Mouse (Mus musculus): ENCODE measurements at regions not wholly inside any gene's neighbourhood (a gene's known extent, or its start where the extent isn't known, plus 50 kb on each side); places are given as distances from the start of the nearest gene placed in this dataset.

DNA sequence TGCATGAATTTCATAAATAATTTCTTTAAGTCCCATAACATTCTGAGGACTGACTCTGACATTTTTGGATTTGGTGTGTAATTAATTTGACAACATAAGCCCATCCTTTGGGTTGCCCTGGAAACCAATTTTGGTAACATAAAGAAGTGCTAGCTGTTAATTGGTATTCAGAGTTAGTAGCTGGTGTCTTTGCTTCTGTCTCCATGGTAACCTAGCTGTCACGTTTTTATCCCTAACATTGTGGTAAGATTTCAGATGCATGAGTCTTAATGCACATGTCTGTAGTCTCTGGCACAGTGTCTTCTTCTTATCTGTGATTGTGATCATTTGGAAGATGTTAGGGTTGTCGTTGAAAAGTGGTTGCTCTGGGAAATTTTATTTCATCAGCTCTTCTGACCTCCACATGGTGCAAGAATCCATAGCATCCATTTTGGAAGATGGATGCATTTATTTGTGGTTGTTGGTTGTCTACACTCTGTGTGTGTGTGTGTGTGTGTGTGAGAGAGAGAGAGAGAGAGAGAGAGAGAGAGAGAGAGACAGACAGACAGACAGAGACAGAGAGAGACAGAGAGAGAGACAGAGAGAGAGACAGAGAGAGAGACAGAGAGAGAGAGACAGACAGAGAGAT, 255.1 kb downstream of the Plk2 start:
- DNase-seq: no peak
- intact Hi-C loops (cut with DNase I): loop anchor here (5.0 kb wide), 1 partner anchor 47 kb away; no protein-coding TSS in a partner anchor

DNA sequence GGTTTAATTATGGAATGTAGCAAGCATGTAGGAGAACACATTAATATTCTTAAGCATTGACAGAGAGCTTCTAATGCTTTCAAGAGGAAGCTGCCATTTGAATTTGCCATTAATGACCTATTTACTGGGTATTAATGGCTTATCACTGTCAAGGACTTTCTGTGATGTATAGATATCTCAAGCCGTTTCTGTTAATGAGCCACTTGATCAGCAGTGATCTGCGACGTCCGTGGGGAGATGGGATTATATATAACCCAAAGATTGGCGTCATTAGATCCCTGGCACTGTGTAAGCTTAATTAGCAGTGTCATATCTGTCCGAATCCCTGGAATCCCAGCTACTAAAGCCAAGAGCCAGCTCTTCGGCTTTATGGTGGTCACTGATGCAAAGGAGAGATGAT, 257.4 kb downstream of the Plk2 start:
- intact Hi-C loops (cut with DNase I): no loop called here
- DNase-seq: no peak

DNA sequence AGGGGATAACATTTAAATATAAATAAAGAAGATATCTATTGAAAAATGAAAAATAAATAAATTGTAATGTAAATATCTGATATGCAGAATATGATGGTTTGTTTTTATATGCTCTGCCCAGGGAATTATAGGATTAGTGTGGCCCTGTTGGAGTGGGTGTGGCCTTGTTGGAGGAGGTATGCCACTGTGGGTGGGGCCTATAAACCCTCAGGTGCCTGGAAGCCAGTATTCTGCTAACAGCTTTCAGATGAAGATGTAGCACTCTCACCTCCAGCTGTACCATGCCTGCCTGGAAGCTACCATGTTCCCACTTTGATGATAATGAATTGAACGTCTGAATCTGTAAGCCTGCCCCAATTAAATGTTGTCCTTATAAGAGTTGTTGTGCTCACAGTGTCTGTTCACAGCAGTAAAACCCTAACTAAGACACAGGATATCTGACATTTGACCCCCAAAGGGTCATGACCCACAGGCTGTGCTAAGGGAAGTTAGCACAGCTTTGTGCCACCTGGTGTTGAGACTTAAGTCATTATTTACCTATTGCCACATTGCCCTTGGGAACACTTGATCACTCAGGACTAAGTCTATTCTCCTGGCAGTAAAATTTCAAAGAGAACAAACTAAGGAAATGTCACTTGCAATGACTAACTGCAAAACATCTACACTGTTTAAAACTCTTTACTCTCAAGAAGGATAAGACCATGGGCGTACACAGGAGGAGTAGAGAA, 270.4 kb downstream of the Plk2 start:
- intact Hi-C loops (cut with DNase I): no loop called here
- DNase-seq: no peak

GRCm38 (mm10) chr13:110667276-110667956, 272.6 kb downstream of the Plk2 start:
- intact Hi-C loops (cut with DNase I): no loop called here
- DNase-seq: no peak

DNA sequence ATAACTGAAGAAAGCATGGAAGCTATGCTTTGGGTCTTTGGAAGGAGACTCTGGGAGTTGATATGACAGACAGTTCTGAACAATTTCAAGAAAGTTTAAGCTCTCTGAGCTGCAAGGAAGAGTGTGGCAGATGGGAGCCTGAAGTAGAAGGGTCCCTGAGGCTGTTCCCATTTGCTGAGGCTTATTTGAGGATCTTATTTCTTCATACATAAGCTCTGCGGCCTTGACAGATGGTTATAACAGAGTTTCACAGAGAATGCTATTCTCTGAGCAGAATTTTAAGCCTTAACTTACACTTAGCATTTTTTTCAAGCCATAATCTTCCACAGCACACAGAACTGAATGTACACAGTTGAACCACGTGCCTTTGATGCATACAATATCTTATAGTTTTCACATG, 278.7 kb downstream of the Plk2 start:
- intact Hi-C loops (cut with DNase I): no loop called here
- no peak for DNase-seq

- intact Hi-C loops (cut with DNase I): loop anchor here (1.0 kb wide), 1 partner anchor 120 kb away; no protein-coding TSS in a partner anchor
- DNase-seq: no peak
Observed at GRCm38 (mm10) chr13:110683259-110684041, 288.6 kb downstream of the Plk2 start.

DNA sequence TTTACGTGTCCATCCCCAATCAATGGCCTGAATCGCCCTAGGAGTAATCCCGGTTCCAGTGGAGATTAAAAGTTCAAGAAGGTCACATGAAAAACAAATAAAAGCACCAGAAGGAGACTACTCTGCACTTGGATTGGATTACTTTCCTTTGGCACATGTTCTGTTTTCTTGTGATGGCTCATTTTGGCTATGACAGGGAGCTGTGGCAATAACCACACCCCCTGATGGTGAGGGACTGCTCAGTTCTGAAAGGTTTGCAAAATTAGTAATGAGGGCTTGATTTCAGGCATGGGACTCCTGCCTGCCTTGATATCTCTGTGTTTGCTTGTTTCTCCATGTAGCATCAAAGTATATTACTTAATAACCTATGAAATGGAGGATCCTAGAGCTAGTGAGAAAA, 293.9 kb downstream of the Plk2 start:
- intact Hi-C loops (cut with DNase I): no loop called here
- DNase-seq: no peak

DNA sequence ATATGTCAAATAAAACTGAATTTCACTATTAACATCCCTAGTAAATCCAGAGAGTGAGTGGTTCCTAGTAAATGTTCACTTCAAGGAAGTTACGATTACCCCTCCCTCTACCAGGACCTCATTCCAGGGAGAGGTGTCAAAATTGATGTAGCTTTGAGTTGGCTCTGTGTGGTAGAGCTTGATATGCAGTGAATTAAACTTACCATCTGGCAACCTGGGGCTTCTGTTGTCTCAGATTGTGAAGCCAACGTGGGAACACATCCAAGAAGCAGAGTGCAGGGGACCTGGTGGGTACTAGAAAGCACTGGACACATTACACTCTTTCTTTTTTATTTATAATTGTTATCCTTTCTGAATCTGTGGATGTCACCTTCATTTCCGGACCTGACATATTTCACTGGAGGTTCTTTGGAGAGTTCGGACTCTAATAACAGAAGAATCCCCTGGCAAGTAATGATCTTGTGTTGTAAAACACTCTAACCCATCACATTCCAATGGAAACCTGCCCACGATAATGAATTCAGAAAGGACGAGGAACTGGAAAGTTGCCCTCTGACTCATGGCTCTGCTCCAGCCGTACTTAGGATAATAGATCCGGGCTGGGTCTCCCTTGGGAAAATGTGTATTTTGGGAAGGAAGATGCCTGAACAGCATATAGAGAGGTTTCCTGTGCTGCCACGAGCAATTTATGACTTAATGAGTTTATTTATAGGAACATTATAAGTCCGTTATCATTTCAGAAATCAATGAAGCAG, 295.8 kb downstream of the Plk2 start:
- peak; percentile 36 for DNase-seq
- intact Hi-C loops (cut with DNase I): no loop called here

GRCm38 (mm10) chr13:110692696-110693095, 297.9 kb downstream of the Plk2 start:
- no peak for DNase-seq
- intact Hi-C loops (cut with DNase I): no loop called here

DNA sequence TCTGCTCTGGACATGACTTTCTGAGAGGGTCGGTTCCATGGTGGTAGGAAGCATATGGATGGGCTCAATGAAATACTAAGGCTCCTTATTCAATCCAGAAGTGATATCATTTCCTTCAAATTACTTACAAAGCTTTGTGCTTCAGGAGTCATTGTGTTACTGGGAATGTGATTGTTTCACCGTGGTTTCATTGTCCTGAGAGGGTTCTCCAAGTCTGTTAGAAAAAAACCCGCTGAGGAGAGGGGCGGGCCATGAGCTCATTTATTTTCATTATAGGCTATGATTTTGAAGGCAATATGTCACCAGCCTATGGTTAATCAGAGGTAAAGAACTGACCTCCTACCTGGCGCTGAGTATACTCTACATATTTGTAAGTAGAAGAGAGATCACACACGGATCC, 300.0 kb downstream of the Plk2 start:
- intact Hi-C loops (cut with DNase I): loop anchor here (5.0 kb wide), 3 partner anchors 48 to 298 kb away; partner anchors contain the start of gene Plk2
- DNase-seq: no peak

DNA sequence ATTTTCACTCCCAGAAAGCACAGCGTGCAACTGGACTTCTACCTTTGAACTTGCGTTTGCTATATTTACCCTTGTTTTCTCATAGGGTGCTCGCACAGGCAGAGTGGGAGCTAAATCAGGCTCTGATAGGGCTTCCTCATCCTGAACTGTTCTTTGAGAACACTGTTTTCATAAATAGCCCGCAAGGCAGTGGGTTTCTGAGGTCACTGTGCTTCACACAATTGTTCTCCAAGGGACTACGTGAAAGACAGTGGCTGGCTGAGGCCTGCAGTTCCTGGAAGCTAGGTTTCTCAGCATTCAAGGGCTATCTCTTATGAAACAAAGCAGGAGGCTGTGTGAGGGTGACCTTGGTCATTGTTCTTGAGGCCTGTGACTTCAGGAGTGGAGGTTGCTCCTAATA, 301.7 kb downstream of the Plk2 start:
- DNase-seq: peak; percentile 43 to 47
- intact Hi-C loops (cut with DNase I): loop anchor here (5.0 kb wide), 3 partner anchors 49 to 299 kb away; partner anchors contain the start of gene Plk2

DNA sequence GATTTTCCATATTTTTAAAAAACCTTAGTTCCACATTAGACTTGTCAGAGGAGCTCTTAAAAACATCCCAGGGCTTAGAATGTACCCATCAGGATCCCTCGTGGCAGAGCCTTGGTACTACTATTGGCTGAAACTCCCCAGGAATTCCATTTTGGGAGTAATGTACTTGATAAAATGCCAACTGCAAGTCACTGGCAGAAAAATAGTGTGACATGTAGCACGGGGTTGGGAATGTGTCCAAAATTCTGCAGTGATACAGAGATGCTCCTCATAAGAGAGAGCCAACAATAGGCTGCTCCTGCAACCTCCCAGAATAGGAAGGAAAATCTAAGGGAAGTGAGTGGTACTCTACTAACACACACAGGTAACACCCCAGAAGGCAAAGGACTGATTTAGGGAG, 309.4 kb downstream of the Plk2 start:
- DNase-seq: peak; percentile 24 to 54
- intact Hi-C loops (cut with DNase I): no loop called here

GRCm38 (mm10) chr13:110710847-110711246, 316.0 kb downstream of the Plk2 start:
- no peak for DNase-seq
- intact Hi-C loops (cut with DNase I): no loop called here

DNA sequence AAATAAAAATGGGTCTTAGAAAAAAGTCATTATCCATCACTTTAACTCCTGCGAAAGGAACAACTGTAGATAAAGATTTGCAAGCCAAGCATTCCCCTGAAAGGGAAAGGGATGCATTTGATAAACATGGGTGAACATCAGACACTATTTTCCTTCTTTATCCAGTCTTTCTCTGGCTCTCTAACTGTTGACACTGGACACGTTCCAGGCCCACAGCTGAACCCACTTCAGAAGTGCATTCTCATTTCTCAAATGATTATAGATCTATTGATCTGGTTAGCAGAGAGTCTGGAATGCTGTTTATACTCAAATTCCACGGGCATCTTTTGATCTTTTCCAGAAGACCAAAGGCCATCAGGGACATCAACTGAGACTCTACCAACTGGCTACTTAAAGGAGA, 317.7 kb downstream of the Plk2 start:
- DNase-seq: no peak
- intact Hi-C loops (cut with DNase I): no loop called here

DNA sequence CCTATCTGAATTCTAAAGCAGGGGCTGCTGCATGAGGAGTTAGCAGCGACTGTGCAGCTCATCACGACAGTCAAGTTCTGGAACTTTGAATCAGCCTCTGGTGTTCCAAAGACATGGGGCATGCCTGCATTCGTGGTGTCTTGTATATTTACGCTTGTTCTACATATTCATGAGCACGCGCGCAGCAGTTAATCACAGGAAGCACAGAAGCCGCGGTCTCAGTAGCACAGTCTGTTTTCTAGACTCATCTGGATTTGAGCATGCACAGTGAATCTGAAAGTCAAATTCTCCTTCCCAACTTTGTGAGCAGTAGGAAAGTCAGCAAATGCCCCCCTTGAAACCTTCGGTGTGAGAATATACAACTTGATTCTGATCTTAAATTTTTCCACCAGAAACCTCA, 327.3 kb downstream of the Plk2 start:
- intact Hi-C loops (cut with DNase I): no loop called here
- DNase-seq: no peak

DNA sequence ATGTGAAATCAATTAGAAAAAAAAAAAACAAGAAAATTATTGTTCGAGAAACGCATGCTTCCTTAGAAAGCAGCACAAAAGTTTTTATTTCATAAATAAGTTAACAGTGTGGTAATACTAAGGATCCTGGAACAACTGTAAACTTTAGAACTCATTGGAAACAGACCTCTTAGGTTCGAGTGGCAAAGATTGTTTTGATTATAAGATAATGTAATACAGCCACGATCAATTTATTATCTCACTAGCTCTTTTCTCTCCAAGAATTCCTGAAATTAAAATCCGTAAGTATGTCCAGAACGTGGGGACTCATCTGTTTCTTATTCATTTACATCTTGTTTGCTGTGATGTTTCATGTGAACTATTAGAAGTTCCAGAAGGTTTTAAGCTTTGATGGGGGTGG, 327.9 kb downstream of the Plk2 start:
- intact Hi-C loops (cut with DNase I): no loop called here
- DNase-seq: no peak

GRCm38 (mm10) chr13:110724836-110725235, 330.0 kb downstream of the Plk2 start:
- intact Hi-C loops (cut with DNase I): no loop called here

GRCm38 (mm10) chr13:110725821-110726220, 331.0 kb downstream of the Plk2 start:
- intact Hi-C loops (cut with DNase I): no loop called here
- no peak for DNase-seq

More at GRCm38 (mm10) chr13:110724836-110725235, 330.0 kb downstream of the Plk2 start:
- no peak for DNase-seq

DNA sequence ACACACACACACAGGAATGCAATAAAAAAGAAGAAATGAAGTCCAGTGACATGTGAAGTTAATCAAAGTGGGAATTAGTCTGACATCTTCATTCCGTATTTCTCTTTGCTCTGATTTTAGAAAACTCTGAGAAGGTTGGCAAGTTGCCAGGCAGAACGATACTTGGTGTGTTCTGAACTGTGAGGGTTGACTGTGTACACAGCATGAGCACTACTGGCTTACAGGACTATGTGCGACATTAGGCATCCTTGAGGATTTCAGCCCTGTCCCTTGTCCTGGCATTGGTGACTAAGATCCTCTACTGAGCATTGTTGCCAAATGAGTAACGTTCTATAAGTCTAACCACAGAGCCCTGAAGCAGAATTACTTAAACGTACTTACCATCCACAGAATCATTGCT, 340.7 kb downstream of the Plk2 start:
- peak in 1 of 2 experiments; percentile 25 for DNase-seq
- intact Hi-C loops (cut with DNase I): no loop called here

DNA sequence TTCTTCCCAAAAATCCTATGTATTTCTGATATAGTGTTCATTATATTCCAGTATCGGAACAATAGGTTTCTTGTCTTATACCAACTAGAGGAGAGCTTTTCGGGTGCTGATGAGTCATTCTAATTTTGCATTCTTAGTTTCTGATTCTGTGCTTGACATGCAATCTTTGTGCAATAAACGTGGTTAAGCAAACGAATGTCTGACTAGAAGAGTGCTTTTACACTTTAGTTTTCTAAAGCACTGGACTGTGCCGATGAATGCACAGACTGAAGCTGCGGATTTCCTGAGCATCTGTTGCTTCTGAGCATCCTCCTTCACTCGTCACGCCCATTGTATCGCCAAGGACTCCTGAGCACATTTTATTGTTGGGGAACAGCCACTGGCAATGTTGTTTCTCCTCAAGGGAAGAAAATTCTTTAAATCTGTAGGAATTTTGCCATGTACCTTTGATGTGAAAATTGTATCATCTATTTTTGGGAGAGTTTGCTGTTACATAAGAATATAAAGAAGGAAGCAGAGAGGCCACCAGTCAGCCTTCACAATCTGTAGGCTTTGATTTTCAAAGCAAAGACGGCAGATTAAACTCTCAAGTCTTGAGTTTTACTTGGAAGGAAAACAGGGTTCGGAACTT, 346.8 kb downstream of the Plk2 start:
- intact Hi-C loops (cut with DNase I): no loop called here
- DNase-seq: no peak

Measured in heart, postnatal 14 days (tissue).